Mouse (Mus musculus) gastrocnemius, postnatal 4 days (tissue): ENCODE results near the gene Crlf2. TPM values are rescaled to one million over a fixed set of nuclear protein-coding genes. Genes with fewer than 3 reads are reported as not detected.
A peak's percentile ranks its signal among the peaks of the same experiment; 100 is the strongest.

Source experiments
- DNase-seq, 2 experiments: peaks; one replicate each; pipeline ENCODE4 v3.0.0; 2021 to 2022; ENCODE audit warnings: low spot score in 2 of 2, mixed read lengths in 2 of 2
- total RNA-seq, 2 experiments: library from RNA; stranded (reverse); gene quantifications; 2 replicates each; pipeline ENCODE4 v1.2.3; 2021

The Crlf2 gene
- total RNA-seq, 2 experiments from 2014 or later: 13.6 to 18.0 TPM

DNA sequence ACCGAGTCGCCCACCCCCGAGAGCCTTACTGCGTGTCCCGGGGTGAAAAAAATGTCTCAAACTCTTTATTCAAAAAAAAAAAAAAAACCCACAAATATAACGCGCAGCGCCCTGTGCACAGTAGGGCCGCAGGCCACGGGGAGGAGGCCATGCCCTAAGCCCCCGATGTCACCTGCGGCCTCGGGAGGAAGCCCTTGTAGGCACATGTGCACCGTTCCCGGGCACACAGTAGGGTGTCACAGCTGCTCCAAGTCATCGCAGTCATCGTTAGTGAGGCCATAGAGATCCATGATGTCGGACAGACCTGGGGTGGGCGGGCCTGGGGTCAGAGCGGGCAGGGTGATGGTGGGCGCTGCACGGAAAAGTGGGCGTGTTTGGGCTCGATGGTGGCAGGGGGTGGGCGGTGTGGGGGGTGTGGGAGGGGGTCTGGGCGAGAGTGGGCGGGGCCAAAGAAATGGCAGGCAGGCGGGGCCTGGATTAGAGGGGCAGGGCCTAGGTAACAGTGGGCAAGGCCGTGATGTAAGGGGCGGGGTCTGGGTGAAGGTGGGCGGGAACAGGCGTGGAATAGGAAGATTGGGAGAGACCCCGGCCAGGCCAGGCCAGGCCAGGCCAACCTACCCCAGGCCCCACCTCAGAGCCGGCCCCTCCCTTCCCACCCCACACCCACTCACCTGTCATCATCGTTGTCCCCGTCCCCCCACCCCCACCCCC, 8.4 kb downstream of the Crlf2 start:
- DNase-seq: peak in 1 of 2 experiments; percentile 19

DNA sequence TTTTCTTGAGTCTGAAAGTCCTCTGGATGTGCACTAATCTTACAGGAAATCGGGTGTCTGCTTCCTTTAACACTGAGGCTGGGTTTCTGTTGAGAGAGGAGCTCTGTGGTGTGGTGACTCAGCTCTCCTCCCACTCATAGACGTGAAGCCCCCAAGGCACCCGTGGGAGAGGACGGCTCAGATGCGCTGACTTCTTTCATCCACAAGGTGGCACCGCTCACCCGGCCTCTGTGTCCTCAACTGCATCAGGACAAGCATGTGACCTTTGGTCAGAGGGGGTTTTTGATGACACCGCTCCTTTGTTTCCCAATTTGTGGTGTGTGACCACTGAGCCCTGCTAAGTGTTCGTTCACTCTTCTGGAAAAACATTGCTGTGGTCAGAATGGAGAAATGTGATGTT, 10.1 kb downstream of the Crlf2 start:
- no peak for DNase-seq

GRCm38 (mm10) chr5:109547112-109547511, 11.7 kb downstream of the Crlf2 start:
- DNase-seq: no peak

DNA sequence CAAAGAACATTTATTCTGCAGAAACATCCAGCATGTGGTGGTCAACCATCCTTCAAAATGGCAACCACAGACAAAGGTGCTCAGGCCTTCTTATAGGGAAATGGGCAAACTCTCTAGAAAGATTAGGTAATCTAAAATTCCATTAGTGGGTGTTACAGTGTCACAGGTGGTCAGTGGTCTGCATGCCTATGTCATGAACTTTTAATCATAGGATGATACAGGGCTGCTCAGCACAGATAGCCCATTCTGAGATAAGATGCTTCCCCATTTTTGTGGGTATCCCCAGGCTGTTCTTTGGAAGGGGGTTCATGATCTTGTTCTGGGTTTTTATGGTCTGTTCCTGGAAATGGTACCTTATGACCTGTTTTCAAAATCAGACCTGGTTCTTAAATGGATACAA, 49.1 kb downstream of the Crlf2 start:
- no peak for DNase-seq

DNA sequence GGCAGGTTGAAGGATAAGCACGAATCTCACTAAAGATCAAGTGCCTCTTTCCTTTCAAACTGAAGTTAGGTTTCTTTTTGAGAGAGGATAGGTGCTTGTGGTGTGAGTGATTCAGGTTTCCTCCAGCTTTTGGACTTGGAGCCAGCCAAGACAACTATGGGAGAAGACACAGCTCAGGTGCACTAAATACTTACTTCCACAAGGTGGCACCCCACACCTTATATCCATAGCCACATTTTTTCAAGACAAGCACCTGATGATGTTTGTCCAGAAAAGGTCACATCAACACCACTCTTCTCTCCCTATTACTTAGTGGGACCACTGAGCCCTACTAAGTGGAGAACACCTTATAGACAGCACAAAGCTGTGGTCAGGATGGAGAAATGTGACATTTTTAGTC, 52.1 kb downstream of the Crlf2 start:
- no peak for DNase-seq

Other genes starting within 250 kb of the Crlf2 start
- not detected for gene Vmn2r16, start 228.8 kb downstream of the Crlf2 start, total RNA-seq
- not detected for gene Vmn2r17, start 139.3 kb downstream of the Crlf2 start, total RNA-seq
- under 1 TPM; 0.62 to 0.71 TPM for gene 5430403G16Rik, start 132.0 kb upstream of the Crlf2 start, total RNA-seq
- gene 4930522L14Rik, start 192.9 kb upstream of the Crlf2 start, total RNA-seq: 1 to 10 TPM; 4.4 to 5.8 TPM